Mouse (Mus musculus) midbrain, embryonic 11.5 days (tissue): ENCODE measurements around the gene Sdc4. TPM values are rescaled to one million over a fixed set of nuclear protein-coding genes. Genes with fewer than 3 reads are reported as not detected.

Experiments
- ATAC-seq: fragments of 200-750 bp; cut with Nextera tagmentation; 2 replicates; pipeline ENCODE4 v1.8.0; 2017; ENCODE audit warnings: moderate TSS enrichment, moderate library complexity; ENCODE audit not compliant: low FRiP score
- DNase-seq: peaks from one replicate; pipeline ENCODE4 v3.0.0; 2015; ENCODE audit warnings: low spot score; ENCODE audit errors: missing footprints
- H3K27ac ChIP-seq: fragments of 300-500 bp; sonication (generic); 2 replicates; pipeline ENCODE4 v1.5.1; 2014; ENCODE audit warnings: low read depth, low read length
- H3K27me3 ChIP-seq: fragments of 300-500 bp; sonication (generic); 2 replicates; pipeline ENCODE4 v1.6.1; 2014; ENCODE audit warnings: mild to moderate bottlenecking, low read length, moderate library complexity, mixed read lengths; ENCODE audit not compliant: control insufficient read depth, insufficient read depth
- H3K36me3 ChIP-seq: fragments of 300-500 bp; sonication (generic); 2 replicates; pipeline ENCODE4 v1.6.1; 2014; ENCODE audit warnings: mild to moderate bottlenecking, low read length, moderate library complexity, mixed read lengths; ENCODE audit not compliant: control insufficient read depth, insufficient read depth
- H3K4me1 ChIP-seq: fragments of 300-500 bp; sonication (generic); 2 replicates; pipeline ENCODE4 v1.6.1; 2014; ENCODE audit warnings: low read length; ENCODE audit not compliant: control insufficient read depth, insufficient read depth
- H3K4me2 ChIP-seq: fragments of 300-500 bp; sonication (generic); 2 replicates; pipeline ENCODE4 v1.6.1; 2014; ENCODE audit warnings: mild to moderate bottlenecking, moderate library complexity
- H3K4me3 ChIP-seq: fragments of 300-500 bp; sonication (generic); 2 replicates; pipeline ENCODE4 v1.5.1; 2014; ENCODE audit warnings: low read depth, low read length
- H3K9ac ChIP-seq: fragments of 300-500 bp; sonication (generic); 2 replicates; pipeline ENCODE4 v1.6.1; 2014; ENCODE audit warnings: low read length
- H3K9me3 ChIP-seq: fragments of 300-500 bp; sonication (generic); 2 replicates; pipeline ENCODE4 v1.6.1; 2016; ENCODE audit warnings: low read length; ENCODE audit not compliant: control insufficient read depth
- WGBS: fragments of 180-500 bp; shearing (Covaris S2); extraction: QIAGEN DNeasy Blood & Tissue Kit; methylation state at CpG from one replicate; pipeline ENCODE4 v1.1.7; 2014; 5-methylcytosine and 5-hydroxymethylcytosine counted together
- polyA plus RNA-seq: library from polyadenylated mRNA; unstranded; fragments of >200 nt; fragmentation: Nextera tagmentation; extraction: Ambion mirVana; gene quantifications from 2 replicates; pipeline ENCODE4 v1.2.1, GENCODE M21; 2014

Gene Sdc4
- polyA plus RNA-seq, 1 experiment from 2014 or later: 9.7 TPM

DNA sequence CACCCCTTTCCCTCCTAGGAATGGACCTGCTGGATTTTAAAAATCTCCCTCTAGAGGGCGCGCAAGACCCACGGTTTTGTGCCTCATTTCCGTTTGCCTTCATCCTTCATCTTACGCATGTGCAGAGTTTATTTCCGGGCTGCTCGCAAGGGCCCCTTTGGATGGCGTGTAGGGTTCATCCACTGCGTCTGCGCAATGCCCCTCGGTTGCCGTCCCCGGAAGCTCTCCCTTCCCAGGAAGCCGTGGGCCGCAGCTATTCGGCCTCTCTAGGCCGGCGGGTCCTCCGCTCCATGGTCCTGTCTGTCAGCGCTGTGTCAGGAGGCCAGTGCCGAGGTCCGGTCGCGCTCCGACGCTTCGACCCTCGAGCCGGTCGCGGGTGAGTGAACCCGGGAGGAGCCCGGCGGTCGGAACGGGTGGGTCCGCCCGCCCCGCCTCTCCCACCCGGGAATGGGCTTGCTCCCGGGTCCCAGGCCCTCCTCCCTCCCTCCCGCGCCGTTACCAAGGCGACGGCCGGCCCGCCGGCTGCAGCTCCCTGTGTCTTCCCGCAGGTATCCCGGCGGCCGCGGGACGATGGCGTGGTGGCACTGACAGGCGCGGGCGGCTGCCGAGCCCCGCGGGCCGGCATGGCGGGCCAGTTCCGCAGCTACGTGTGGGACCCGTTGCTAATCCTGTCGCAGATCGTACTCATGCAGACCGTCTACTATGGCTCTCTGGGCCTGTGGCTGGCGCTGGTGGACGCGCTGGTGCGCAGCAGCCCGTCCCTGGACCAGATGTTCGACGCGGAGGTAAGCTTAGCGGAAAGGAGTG, 17.3 kb upstream of the Sdc4 start, which contains the start of gene Gm20458:
Gm20458 (plus strand) TSS at position 223 of the 807 bp plus-strand sequence.
- under 1% methylated on average over 69 of the region's 79 CpGs for WGBS
- Histone ChIP-seq H3K4me2 (peak within 1 kb of the TSS; percentile 74), H3K9ac (peak within 1 kb of the TSS; percentile 72), H3K27me3 (no peaks in the 10 kb centered on the region), H3K9me3 (no peaks in the 10 kb centered on the region), H3K36me3 (peaks cover 7% of the 10 kb centered on the region), H3K27ac (peak within 1 kb of the TSS; percentile 65), H3K4me1 (peaks cover 11% of the 10 kb centered on the region), H3K4me3 (peak within 1 kb of the TSS; percentile 79)
- peak; percentile 99 for ATAC-seq
- peak; percentile 99 for DNase-seq

GRCm38 (mm10) chr2:164458535-164458934, 14.8 kb upstream of the Sdc4 start:
- no peak for ATAC-seq
- Histone ChIP-seq H3K4me3 (no peak overlapping the region), H3K36me3 (no peaks in the 10 kb centered on the region; the same call in 1 of the 2 replicates), H3K4me2 (no peak overlapping the region), H3K4me1 (peaks cover 11% of the 10 kb centered on the region), H3K9me3 (no peaks in the 10 kb centered on the region), H3K27me3 (no peaks in the 10 kb centered on the region), H3K27ac (no peak overlapping the region), H3K9ac (no peak overlapping the region)
- 89% methylated on average over 8 of the region's 8 CpGs for WGBS
- DNase-seq: no peak

DNA sequence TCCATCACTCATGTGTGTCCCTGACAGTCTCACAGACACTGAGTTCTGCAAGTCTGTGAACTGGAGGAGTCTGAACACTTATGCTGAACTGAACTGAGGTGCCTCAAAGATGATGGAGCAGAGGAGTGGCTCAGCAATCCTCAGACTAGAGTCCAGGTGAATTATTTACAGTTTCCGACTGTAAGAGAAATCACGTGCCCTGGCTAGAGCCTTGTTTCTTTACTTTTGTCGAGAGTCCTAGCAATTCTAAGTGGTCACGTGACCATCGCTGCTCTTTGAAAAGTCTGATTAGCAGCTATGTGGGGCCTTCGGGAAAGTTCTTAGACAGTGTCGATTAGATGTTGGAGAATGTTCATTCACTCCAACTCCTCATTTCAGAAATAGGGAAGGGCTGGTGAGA, 14.3 kb upstream of the Sdc4 start:
- no peaks in the 10 kb centered on the region for H3K36me3 ChIP-seq
- no peaks in the 10 kb centered on the region for H3K9me3 ChIP-seq
- H3K27ac ChIP-seq: no peak overlapping the region
- WGBS: 73% methylated on average over 7 of the region's 7 CpGs
- no peaks in the 10 kb centered on the region for H3K27me3 ChIP-seq
- DNase-seq (no peak), ATAC-seq (no peak)
- H3K4me3 ChIP-seq: no peak overlapping the region
- H3K9ac ChIP-seq: no peak overlapping the region
- H3K4me1 ChIP-seq: peaks cover 11% of the 10 kb centered on the region
- no peak overlapping the region for H3K4me2 ChIP-seq

DNA sequence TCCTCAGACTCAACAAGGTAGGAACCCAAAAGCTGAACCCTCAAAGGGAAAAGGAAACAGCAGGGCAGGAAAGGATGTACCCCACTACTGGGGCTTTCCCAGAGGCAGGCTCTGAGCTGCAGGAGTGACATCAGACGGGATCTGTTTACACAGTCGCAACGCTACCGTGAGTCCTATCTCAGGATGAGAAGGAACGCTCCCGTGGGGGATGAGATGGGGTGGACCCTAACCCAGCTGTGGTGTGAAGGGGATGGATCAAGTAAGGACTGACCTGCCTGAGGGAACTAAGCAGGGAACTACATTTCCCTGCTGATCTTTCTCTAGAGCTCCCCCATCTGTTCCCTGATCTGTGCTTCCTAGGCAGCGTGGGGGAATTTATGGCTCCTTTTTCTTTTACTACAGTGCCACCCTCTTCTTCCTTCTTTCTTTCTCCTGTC, 13.2 kb upstream of the Sdc4 start, which contains the start of gene Sys1:
Sys1 (plus strand) TSS at position 101 of the 437 bp plus-strand sequence.
- Histone ChIP-seq H3K4me2 (peak within 1 kb of the TSS; percentile 28; the same call in 1 of the 2 replicates), H3K27me3 (no peaks in the 10 kb centered on the region), H3K27ac (no peak within 1 kb of the TSS), H3K9me3 (no peaks in the 10 kb centered on the region), H3K4me1 (peaks cover 8% of the 10 kb centered on the region), H3K4me3 (no peak within 1 kb of the TSS), H3K36me3 (no peaks in the 10 kb centered on the region), H3K9ac (peak within 1 kb of the TSS; percentile 51)
- DNase-seq (peak; percentile 88), ATAC-seq (no peak)
- 0% methylated on average over 7 of the region's 7 CpGs for WGBS

GRCm38 (mm10) chr2:164456413-164456812, 12.7 kb upstream of the Sdc4 start:
- peak overlapping the region; percentile 51; the same call in 1 of the 2 replicates for H3K9ac ChIP-seq
- no peaks in the 10 kb centered on the region for H3K27me3 ChIP-seq
- no peak overlapping the region for H3K4me3 ChIP-seq
- H3K4me2 ChIP-seq: peak overlapping the region; percentile 28; the same call in 1 of the 2 replicates
- WGBS: 80% methylated on average over 1 of the region's 1 CpGs
- DNase-seq: no peak
- H3K27ac ChIP-seq: no peak overlapping the region
- no peak for ATAC-seq
- peaks cover 5% of the 10 kb centered on the region for H3K4me1 ChIP-seq
- no peaks in the 10 kb centered on the region for H3K9me3 ChIP-seq
- no peaks in the 10 kb centered on the region for H3K36me3 ChIP-seq

DNA sequence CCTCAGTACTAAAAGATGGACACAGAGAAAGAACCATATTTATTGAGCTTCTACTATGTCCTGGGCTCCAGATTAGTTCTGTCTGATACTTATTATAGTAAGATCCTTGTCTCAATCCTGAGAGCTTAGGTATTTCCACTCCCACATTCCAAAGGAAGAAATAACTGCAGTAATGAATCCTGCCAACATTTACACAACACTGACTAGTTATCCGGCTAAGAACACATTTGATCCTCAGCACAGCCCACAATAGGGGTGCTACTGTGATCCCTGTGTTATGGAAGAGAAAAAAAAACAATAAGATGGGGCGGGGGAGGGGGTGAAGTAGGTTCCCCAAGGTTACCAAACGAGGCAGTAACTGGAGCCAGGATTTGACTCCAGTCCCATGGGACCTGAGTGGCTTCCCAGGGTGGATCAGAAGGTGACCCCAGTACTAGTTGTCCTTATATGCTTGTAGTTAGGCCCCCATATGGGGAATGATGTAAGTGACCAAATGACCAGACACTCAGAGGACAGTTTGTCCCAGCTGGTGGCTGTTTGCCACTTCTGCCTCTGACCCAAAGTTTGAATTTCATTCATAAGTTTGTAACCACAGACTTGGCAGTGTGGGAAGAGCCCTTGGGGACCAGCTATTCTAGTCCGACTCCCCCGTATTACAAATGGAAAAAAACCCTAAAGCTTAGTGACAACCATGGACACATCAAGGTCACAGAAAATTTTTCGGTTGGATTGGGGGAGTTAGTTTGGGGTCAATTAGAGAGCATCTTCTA, 11.9 kb upstream of the Sdc4 start:
- 67% methylated on average over 6 of the region's 6 CpGs for WGBS

DNA sequence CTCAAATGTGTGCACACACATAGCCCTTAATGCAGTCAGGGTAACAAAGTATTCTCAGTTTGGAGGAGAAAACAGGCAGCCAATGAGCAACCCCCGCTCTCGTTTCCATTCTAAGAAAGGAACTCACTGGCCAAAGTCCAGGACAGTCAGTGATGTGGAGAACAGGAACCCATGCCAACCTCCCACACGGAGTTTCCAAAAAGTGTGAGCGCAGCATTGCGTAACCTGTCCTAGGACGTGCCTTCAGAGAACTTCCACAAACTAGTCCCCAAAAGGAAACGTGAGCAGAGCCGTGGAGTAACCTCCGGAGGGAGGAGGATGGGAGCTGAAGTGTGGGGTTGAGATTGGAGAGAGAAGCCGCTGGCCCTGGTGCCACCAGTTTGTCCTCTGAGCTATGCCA, 11.2 kb upstream of the Sdc4 start:
- DNase-seq: no peak
- Histone ChIP-seq H3K36me3 (no peaks in the 10 kb centered on the region), H3K4me1 (peaks cover 5% of the 10 kb centered on the region), H3K4me2 (no peak overlapping the region), H3K27ac (no peak overlapping the region), H3K9me3 (no peaks in the 10 kb centered on the region), H3K9ac (no peak overlapping the region), H3K27me3 (no peaks in the 10 kb centered on the region), H3K4me3 (no peak overlapping the region)
- WGBS: 83% methylated on average over 10 of the region's 10 CpGs
- no peak for ATAC-seq

More for the DNA sequence above, 11.9 kb upstream of the Sdc4 start:
- Histone ChIP-seq H3K36me3 (no peaks in the 10 kb centered on the region), H3K27me3 (no peaks in the 10 kb centered on the region), H3K9me3 (no peaks in the 10 kb centered on the region), H3K4me2 (no peak overlapping the region), H3K4me1 (peaks cover 5% of the 10 kb centered on the region), H3K9ac (no peak overlapping the region), H3K27ac (no peak overlapping the region), H3K4me3 (no peak overlapping the region)
- no peak for ATAC-seq
- DNase-seq: no peak

- Histone ChIP-seq H3K36me3 (no peaks in the 10 kb centered on the region), H3K9ac (no peak overlapping the region), H3K27me3 (no peaks in the 10 kb centered on the region), H3K4me1 (peaks cover 5% of the 10 kb centered on the region), H3K27ac (no peak overlapping the region), H3K9me3 (no peaks in the 10 kb centered on the region), H3K4me2 (no peak overlapping the region), H3K4me3 (no peak overlapping the region)
- ATAC-seq (no peak), DNase-seq (no peak)
- 77% methylated on average over 7 of the region's 7 CpGs for WGBS
Measured at GRCm38 (mm10) chr2:164453887-164454500, 10.3 kb upstream of the Sdc4 start.
